Mouse (Mus musculus) forebrain, embryonic 10.5 days (tissue): ENCODE measurements around the gene Nynrin. TPM values are rescaled to one million over a fixed set of nuclear protein-coding genes. Genes with fewer than 3 reads are reported as not detected.

ENCODE experiments used
- DNase-seq: peaks from one replicate; pipeline ENCODE4 v3.0.0-alpha.2; 2017; ENCODE audit warnings: low spot score; ENCODE audit errors: extremely low spot score
- H3K27ac ChIP-seq: fragments of 300-500 bp; sonication (generic); 2 replicates; pipeline ENCODE4 v1.5.1; 2016; ENCODE audit warnings: mild to moderate bottlenecking
- H3K27me3 ChIP-seq: fragments of 300-500 bp; sonication (generic); 2 replicates; pipeline ENCODE4 v1.6.1; 2016; ENCODE audit warnings: mild to moderate bottlenecking; ENCODE audit not compliant: poor library complexity, severe bottlenecking
- H3K36me3 ChIP-seq: fragments of 300-500 bp; sonication (generic); replicated peaks from 2 replicates; pipeline ENCODE4 v1.6.1; 2016; ENCODE audit warnings: mild to moderate bottlenecking, moderate library complexity
- H3K4me1 ChIP-seq: fragments of 300-500 bp; sonication (generic); 2 replicates; pipeline ENCODE4 v1.6.1; 2016
- H3K4me3 ChIP-seq: fragments of 300-500 bp; sonication (generic); 2 replicates; pipeline ENCODE4 v1.5.1; 2016; ENCODE audit warnings: mild to moderate bottlenecking, moderate library complexity
- H3K9me3 ChIP-seq: fragments of 300-500 bp; sonication (generic); 2 replicates; pipeline ENCODE4 v1.6.1; 2016; ENCODE audit warnings: mild to moderate bottlenecking, moderate library complexity
- WGBS: fragments of 180-500 bp; shearing (Covaris S2); methylation state at CpG from one replicate; pipeline ENCODE4 v1.1.7; 2016; 5-methylcytosine and 5-hydroxymethylcytosine counted together
- polyA plus RNA-seq: library from polyadenylated mRNA; unstranded; fragments of >200 nt; fragmentation: Nextera tagmentation; extraction: Ambion mirVana; gene quantifications from 2 replicates; pipeline ENCODE4 v1.2.1, GENCODE M21; 2016

Gene Nynrin
- 24.5 and 25.8 TPM in 2 replicates for polyA plus RNA-seq

- 1% methylated on average over 32 of the region's 33 CpGs for WGBS
- H3K27ac ChIP-seq, result peak within 1 kb of the TSS; percentile 93
- DNase-seq, result peak; percentile 84
- H3K4me1 ChIP-seq, result peaks cover 67% of the 10 kb centered on the region
- H3K27me3 ChIP-seq, result no peaks in the 10 kb centered on the region
- H3K36me3 ChIP-seq, result peaks cover 16% of the 10 kb centered on the region
- H3K4me3 ChIP-seq, result peak within 1 kb of the TSS; percentile 70
- H3K9me3 ChIP-seq, result no peaks in the 10 kb centered on the region
Measured at GRCm38 (mm10) chr14:55853621-55854285, at the start of gene Nynrin. Gene Nynrin, plus strand, starts transcription at chr14:55854010.

GRCm38 (mm10) chr14:55814885-55815284 lies 38.9 kb upstream of the Nynrin start:
- 24% methylated on average over 16 of the region's 16 CpGs for WGBS
- Histone ChIP-seq H3K4me3 (peak overlapping the region; percentile 63), H3K27ac (peak overlapping the region; percentile 74), H3K4me1 (peaks cover 9% of the 10 kb centered on the region), H3K9me3 (no peaks in the 10 kb centered on the region), H3K36me3 (no peaks in the 10 kb centered on the region), H3K27me3 (no peaks in the 10 kb centered on the region)
- peak; percentile 78 for DNase-seq

- DNase-seq, result no peak
- H3K36me3 ChIP-seq, result no peaks in the 10 kb centered on the region
- WGBS, result 25% methylated on average over 17 of the region's 17 CpGs
- no peaks in the 10 kb centered on the region for H3K9me3 ChIP-seq
- peak overlapping the region; percentile 74 for H3K27ac ChIP-seq
- H3K4me1 ChIP-seq, result peaks cover 9% of the 10 kb centered on the region
- no peaks in the 10 kb centered on the region for H3K27me3 ChIP-seq
- peak overlapping the region; percentile 63 for H3K4me3 ChIP-seq
Measured at GRCm38 (mm10) chr14:55815310-55815751, 38.5 kb upstream of the Nynrin start.

GRCm38 (mm10) chr14:55819845-55820405 lies 33.9 kb upstream of the Nynrin start:
- Histone ChIP-seq H3K36me3 (no peaks in the 10 kb centered on the region), H3K4me3 (no peak overlapping the region), H3K9me3 (no peaks in the 10 kb centered on the region), H3K27me3 (no peaks in the 10 kb centered on the region), H3K4me1 (peaks cover 33% of the 10 kb centered on the region), H3K27ac (no peak overlapping the region)
- WGBS, result 78% methylated on average over 7 of the region's 7 CpGs
- no peak for DNase-seq

GRCm38 (mm10) chr14:55820576-55820975 lies 33.2 kb upstream of the Nynrin start:
- H3K4me3 ChIP-seq, result no peak overlapping the region
- DNase-seq, result no peak
- peaks cover 33% of the 10 kb centered on the region for H3K4me1 ChIP-seq
- no peaks in the 10 kb centered on the region for H3K36me3 ChIP-seq
- WGBS, result 89% methylated on average over 9 of the region's 9 CpGs
- H3K27me3 ChIP-seq, result peaks cover 4% of the 10 kb centered on the region
- no peak overlapping the region for H3K27ac ChIP-seq
- H3K9me3 ChIP-seq, result no peaks in the 10 kb centered on the region

GRCm38 (mm10) chr14:55822435-55822990 lies 31.3 kb upstream of the Nynrin start:
- Histone ChIP-seq H3K36me3 (peaks cover 10% of the 10 kb centered on the region), H3K27ac (peak overlapping the region; percentile 98), H3K4me1 (peaks cover 51% of the 10 kb centered on the region), H3K27me3 (peaks cover 23% of the 10 kb centered on the region), H3K4me3 (peak overlapping the region; percentile 72), H3K9me3 (no peaks in the 10 kb centered on the region)
- 6% methylated on average over 13 of the region's 13 CpGs for WGBS
- DNase-seq, result peak; percentile 87

GRCm38 (mm10) chr14:55822991-55823762 lies 30.6 kb upstream of the Nynrin start, which contains the start of gene Nfatc4:
Gene Nfatc4, plus strand, starts transcription at chr14:55823144.
- Histone ChIP-seq H3K4me1 (peaks cover 57% of the 10 kb centered on the region), H3K4me3 (peak within 1 kb of the TSS; percentile 72), H3K27me3 (peaks cover 30% of the 10 kb centered on the region), H3K27ac (peak within 1 kb of the TSS; percentile 98), H3K36me3 (peaks cover 17% of the 10 kb centered on the region), H3K9me3 (no peaks in the 10 kb centered on the region)
- peak; percentile 96 for DNase-seq
- 0% methylated on average over 43 of the region's 46 CpGs for WGBS

GRCm38 (mm10) chr14:55824001-55824480 lies 29.8 kb upstream of the Nynrin start:
- Histone ChIP-seq H3K36me3 (peaks cover 25% of the 10 kb centered on the region), H3K27me3 (peaks cover 37% of the 10 kb centered on the region), H3K27ac (peak overlapping the region; percentile 98), H3K4me3 (peak overlapping the region; percentile 72), H3K9me3 (no peaks in the 10 kb centered on the region), H3K4me1 (peaks cover 66% of the 10 kb centered on the region)
- DNase-seq, result peak; percentile 73
- WGBS, result under 1% methylated on average over 10 of the region's 10 CpGs

GRCm38 (mm10) chr14:55824481-55825215 lies 29.2 kb upstream of the Nynrin start:
- peaks cover 31% of the 10 kb centered on the region for H3K36me3 ChIP-seq
- peaks cover 37% of the 10 kb centered on the region for H3K27me3 ChIP-seq
- under 1% methylated on average over 32 of the region's 32 CpGs for WGBS
- peaks cover 72% of the 10 kb centered on the region for H3K4me1 ChIP-seq
- peak overlapping the region; percentile 72 for H3K4me3 ChIP-seq
- DNase-seq, result no peak
- no peaks in the 10 kb centered on the region for H3K9me3 ChIP-seq
- H3K27ac ChIP-seq, result peak overlapping the region; percentile 98

- whole genome bisulfite sequencing, result under 1% methylated on average over 24 of the region's 37 CpGs
- H3K9me3 ChIP-seq, result no peaks in the 10 kb centered on the region
- peak overlapping the region; percentile 72 for H3K4me3 ChIP-seq
- DNase-seq, result peak; percentile 65
- H3K4me1 ChIP-seq, result peaks cover 74% of the 10 kb centered on the region
- H3K36me3 ChIP-seq, result peaks cover 39% of the 10 kb centered on the region
- H3K27ac ChIP-seq, result peak overlapping the region; percentile 98
- peaks cover 37% of the 10 kb centered on the region for H3K27me3 ChIP-seq
Measured at GRCm38 (mm10) chr14:55825216-55826051, 28.4 kb upstream of the Nynrin start.

GRCm38 (mm10) chr14:55826142-55826541 lies 27.7 kb upstream of the Nynrin start:
- peak overlapping the region; percentile 98 for H3K27ac ChIP-seq
- WGBS, result 3% methylated on average over 15 of the region's 15 CpGs
- peaks cover 74% of the 10 kb centered on the region for H3K4me1 ChIP-seq
- peaks cover 46% of the 10 kb centered on the region for H3K36me3 ChIP-seq
- peak overlapping the region; percentile 72 for H3K4me3 ChIP-seq
- peaks cover 37% of the 10 kb centered on the region for H3K27me3 ChIP-seq
- H3K9me3 ChIP-seq, result no peaks in the 10 kb centered on the region
- peak; percentile 34 for DNase-seq
